Mouse (Mus musculus): ENCODE measurements at regions not wholly inside any gene's neighbourhood (a gene's known extent, or its start where the extent isn't known, plus 50 kb on each side); places are given as distances from the start of the nearest gene placed in this dataset.

DNA sequence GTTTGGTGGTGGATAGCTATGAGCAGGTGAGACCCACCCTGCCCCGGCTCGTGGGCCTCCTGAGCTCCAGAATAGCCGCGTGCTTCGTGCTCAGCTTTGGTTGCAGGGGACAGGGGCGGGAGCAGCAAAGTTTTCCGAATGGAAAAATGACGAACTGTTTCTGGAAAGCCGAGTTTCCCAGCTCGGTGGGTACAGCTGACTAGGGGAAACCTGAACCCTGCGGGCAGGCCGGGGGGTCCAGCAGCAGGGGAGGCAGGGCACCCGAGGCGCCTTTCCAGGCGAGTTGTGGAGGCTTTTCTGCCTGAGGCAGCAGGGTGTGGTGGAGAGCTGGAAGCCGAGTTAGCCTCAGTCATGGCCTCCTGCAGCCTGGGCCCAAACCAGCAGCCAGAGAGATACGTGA is 88.8 kb upstream of the 1600014C23Rik start:
- TF ChIP-seq CTCF (IDR thresholded peaks at IDR 0.05; ENCODE audit: control insufficient read depth, insufficient read depth, insufficient read length) (no peak), USF1 (IDR thresholded peaks at IDR 0.05; ENCODE audit: low read depth) (no peak), FOSL1 (IDR thresholded peaks at IDR 0.05; ENCODE audit: insufficient read depth, low read length, poor library complexity, severe bottlenecking) (no peak), MYOD1 (IDR thresholded peaks at IDR 0.05; ENCODE audit: control insufficient read depth, insufficient read length, low read depth) (no peak)
